ENCODE assay signal across 15 mouse cellular contexts in the genomic region with DNA sequence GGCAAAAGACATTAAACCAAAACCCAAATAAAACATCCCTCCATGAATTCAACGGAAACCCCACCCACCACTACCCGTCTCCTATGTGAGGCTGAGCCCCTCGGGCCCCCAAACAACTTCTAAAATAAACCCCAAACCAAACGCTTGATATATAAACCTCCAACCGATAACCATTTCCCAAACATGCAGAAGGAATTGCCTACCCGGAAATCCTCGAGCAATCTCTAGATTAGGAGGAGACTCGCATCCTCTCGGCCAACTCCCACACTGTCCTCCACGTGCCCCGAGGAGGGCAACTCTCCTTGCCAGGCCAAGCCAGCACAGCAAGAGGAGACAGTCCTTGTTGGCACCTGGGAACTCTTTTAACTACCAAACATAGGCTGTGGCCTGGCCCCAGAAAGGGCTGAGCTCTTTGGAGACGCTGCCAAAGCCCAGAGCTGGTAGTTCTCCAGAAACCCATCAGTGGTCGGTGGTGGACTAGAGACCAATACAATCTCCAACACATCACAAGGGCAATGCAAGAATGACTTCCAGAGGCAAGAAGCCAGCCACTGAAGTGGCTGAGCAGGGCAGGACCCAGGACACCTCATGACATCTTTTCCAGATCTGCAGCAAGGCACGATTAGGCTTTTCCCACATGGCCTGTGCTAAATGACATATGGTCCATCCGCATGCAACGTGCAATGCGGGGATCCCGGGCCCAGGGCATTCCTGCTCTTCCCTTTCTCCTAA.
"Had no signal": no experiment of that assay in that cellular context is flagged by ENCODE, and none has a peak within 500 bp of the region (broad histone marks: within the 10 kb centered on the region; RNA-seq: fewer than 3 reads in every experiment).

No protein-coding gene starts in this region.

- DNase-seq: kidney, postnatal 25 days; lung, embryonic 14.5 days; right cerebral cortex, postnatal 14 days; thymus, adult 2 months; thymus, postnatal 25 days had no signal

- H3K27me3 ChIP-seq: liver, embryonic 15.5 days; midbrain, embryonic 15.5 days; neural tube, embryonic 13.5 days; stomach, embryonic 15.5 days had no signal

- H3K9me3 ChIP-seq: limb, embryonic 10.5 days; liver, embryonic 15.5 days; megakaryocyte, embryonic 14.5 days; midbrain, embryonic 15.5 days; neural tube, embryonic 13.5 days; stomach, embryonic 15.5 days had no signal

- H3K9ac ChIP-seq: liver, embryonic 15.5 days; lung, embryonic 14.5 days; midbrain, embryonic 15.5 days; neural tube, embryonic 13.5 days; stomach, embryonic 15.5 days had no signal

- ATAC-seq: midbrain, embryonic 15.5 days had no signal

- H3K4me3 ChIP-seq: left cerebral cortex, adult 2 months; limb, embryonic 10.5 days; liver, embryonic 15.5 days; megakaryocyte, embryonic 14.5 days; midbrain, embryonic 15.5 days; neural tube, embryonic 13.5 days; stomach, embryonic 15.5 days had no signal

- H3K4me1 ChIP-seq: limb, embryonic 10.5 days; liver, embryonic 15.5 days; midbrain, embryonic 15.5 days; stomach, embryonic 15.5 days had no signal

- H3K27ac ChIP-seq: left cerebral cortex, adult 2 months; limb, embryonic 10.5 days; liver, embryonic 15.5 days; macrophage; midbrain, embryonic 15.5 days; neural tube, embryonic 13.5 days; stomach, embryonic 15.5 days had no signal

- H3K4me2 ChIP-seq: liver, embryonic 11.5 days; liver, embryonic 15.5 days; lung, embryonic 14.5 days; midbrain, embryonic 11.5 days; midbrain, embryonic 15.5 days; neural tube, embryonic 13.5 days; stomach, embryonic 15.5 days had no signal

- H3K36me3 ChIP-seq: midbrain, embryonic 15.5 days had no signal
